ENCODE assay signal across 9 mouse cellular contexts in the genomic region with DNA sequence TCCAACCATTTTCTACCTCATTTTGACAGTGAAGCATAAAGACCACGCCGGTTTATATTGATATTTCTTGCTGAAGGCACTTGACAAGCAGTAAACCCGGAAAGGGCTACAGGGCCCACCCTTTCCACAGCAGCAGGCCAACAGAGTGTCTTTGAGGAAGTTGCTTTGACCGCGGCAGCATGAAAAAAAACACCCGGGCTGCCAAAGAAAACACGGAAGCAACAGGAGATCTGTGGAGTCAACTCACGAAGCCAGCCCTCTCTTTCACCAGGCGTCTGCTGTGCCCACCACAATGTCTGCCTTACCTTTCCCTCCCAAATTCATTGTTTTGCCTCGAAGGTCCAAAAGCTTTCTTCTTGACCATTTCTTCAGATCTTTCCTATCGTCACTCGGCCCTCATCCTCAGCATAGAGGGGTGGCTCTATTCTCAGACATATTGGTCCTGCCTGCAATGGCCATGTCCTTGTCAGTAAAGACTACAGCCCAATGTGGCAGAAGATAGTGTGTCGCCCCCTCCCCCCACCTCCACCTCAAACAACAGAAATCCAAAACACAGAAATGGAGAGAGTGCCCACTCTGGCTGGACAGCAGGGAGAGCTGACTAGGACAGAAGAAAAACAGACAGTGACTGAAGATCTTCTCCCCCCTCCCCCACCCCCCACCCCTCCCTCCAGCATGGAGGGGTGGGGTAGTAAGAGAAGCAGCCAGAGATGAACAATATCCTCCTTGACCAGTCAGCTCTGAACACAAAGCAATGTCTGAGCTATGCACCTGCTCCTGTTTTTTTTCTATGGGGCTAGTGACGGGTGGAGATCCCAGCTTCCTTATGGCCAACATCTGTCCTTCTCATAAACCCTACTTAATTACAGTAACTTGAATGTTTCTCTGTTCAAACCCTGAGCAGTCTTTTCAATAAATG.
DNase-seq lines count a peak whose midpoint lies in the region; ATAC-seq and TF ChIP-seq lines count a peak whose summit lies in the region.
"Had no signal": no experiment of that assay in that cellular context is flagged by ENCODE, and none has a peak within 500 bp of the region (broad histone marks: within the 10 kb centered on the region; RNA-seq: fewer than 3 reads in every experiment).

No protein-coding gene starts in this region.

- H3K9me3 ChIP-seq in intestine, embryonic 14.5 days (ENCODE audit: control insufficient read depth, low read length): no peaks in the 10 kb centered on the region
- H3K9me3 ChIP-seq in liver, embryonic 16.5 days (replicated peaks; ENCODE audit: control insufficient read depth, low read length): no peaks in the 10 kb centered on the region
- H3K9me3 ChIP-seq: G1E had no signal

- H3K4me1 ChIP-seq in intestine, embryonic 14.5 days (replicated peaks; ENCODE audit: control insufficient read depth, insufficient read depth, low read length): peaks cover 13% of the 10 kb centered on the region
- no peaks in the 10 kb centered on the region; the same call in 1 of the 2 replicates for H3K4me1 ChIP-seq in liver, embryonic 16.5 days (ENCODE audit: control insufficient read depth, low read depth, low read length)

- H3K27me3 ChIP-seq in intestine, embryonic 14.5 days (replicated peaks; ENCODE audit: control insufficient read depth, insufficient read depth, low read length): no peaks in the 10 kb centered on the region
- H3K27me3 ChIP-seq in liver, embryonic 16.5 days (ENCODE audit: control insufficient read depth, insufficient read depth, low read depth, low read length): no peaks in the 10 kb centered on the region
- H3K27me3 ChIP-seq in myocyte (ENCODE audit: control insufficient read depth, insufficient read depth, insufficient read length): no peaks in the 10 kb centered on the region

- TF ChIP-seq POLR2A in myocyte (IDR thresholded peaks at IDR 0.05; ENCODE audit: insufficient read length, low read depth): no peak

- H3K79me2 ChIP-seq in myocyte (ENCODE audit: control insufficient read depth, insufficient read depth): no peaks in the 10 kb centered on the region

- H3ac ChIP-seq in myocyte (ENCODE audit: control insufficient read depth, insufficient read length): no peak overlapping the region

- no peak for ATAC-seq in frontal cortex, adult (ENCODE audit: low TSS enrichment)
- peak; percentile 54 for ATAC-seq in granulocyte monocyte progenitor cell, adult 5-6 weeks (replicated peaks; ENCODE audit: poor library complexity, severe bottlenecking)
- peak; percentile 56 for ATAC-seq in intestine, embryonic 14.5 days (replicated peaks; ENCODE audit: low FRiP score, low TSS enrichment, low read depth)
- no peak; the same call in 1 of the 2 replicates for ATAC-seq in liver, embryonic 16.5 days (ENCODE audit: low read depth)

- H3K4me3 ChIP-seq in intestine, embryonic 14.5 days (ENCODE audit: low read depth, low read length): no peak overlapping the region
- H3K4me3 ChIP-seq in liver, embryonic 16.5 days (ENCODE audit: low read depth, low read length): no peak overlapping the region
- no peak overlapping the region for H3K4me3 ChIP-seq in myocyte

- no peak overlapping the region for H3K27ac ChIP-seq in intestine, embryonic 14.5 days (ENCODE audit: low read depth)
- H3K27ac ChIP-seq in liver, embryonic 16.5 days (ENCODE audit: low read length): peak overlapping the region; percentile 54; the same call in 1 of the 2 replicates

- peak; percentile 30 for DNase-seq in frontal cortex, postnatal 10 days (ENCODE audit: low spot score in 2 of 2)
- peak; percentile 66 for DNase-seq in adrenal gland, postnatal 14 days
- DNase-seq in intestine, embryonic 14.5 days (ENCODE audit: low spot score): peak; percentile 51
- peak; percentile 65 for DNase-seq in thymus, postnatal 0 days (ENCODE audit: low spot score)

- H3K36me3 ChIP-seq in intestine, embryonic 14.5 days (ENCODE audit: control insufficient read depth, insufficient read depth, low read length): no peaks in the 10 kb centered on the region
- H3K36me3 ChIP-seq in liver, embryonic 16.5 days (ENCODE audit: control insufficient read depth, insufficient read depth): no peaks in the 10 kb centered on the region
- no peaks in the 10 kb centered on the region for H3K36me3 ChIP-seq in myocyte (ENCODE audit: control insufficient read depth, insufficient read depth)
- H3K36me3 ChIP-seq: G1E had no signal

- no peak overlapping the region for H3K4me2 ChIP-seq in intestine, embryonic 14.5 days (ENCODE audit: low read length)
- H3K4me2 ChIP-seq in liver, embryonic 16.5 days (ENCODE audit: low read depth, low read length): peak overlapping the region; percentile 29
- H3K4me2 ChIP-seq in myocyte (ENCODE audit: low read depth): peak overlapping the region; percentile 51

- H3K9ac ChIP-seq in intestine, embryonic 14.5 days (ENCODE audit: low read length): no peak overlapping the region
- H3K9ac ChIP-seq in liver, embryonic 16.5 days (ENCODE audit: low read depth, low read length): no peak overlapping the region

- 63% methylated on average over 14 of the region's 14 CpGs for WGBS in intestine, embryonic 14.5 days
- 16% methylated on average over 14 of the region's 14 CpGs for WGBS in liver, embryonic 16.5 days (ENCODE audit: insufficient replicate concordance)

TF ChIP-seq in myocyte, 11 proteins besides CTCF, POLR2A, EP300 and RAD21:
- no peak for TF ChIP-seq CEBPB (IDR thresholded peaks at IDR 0.05; ENCODE audit: insufficient read depth, poor library complexity, severe bottlenecking)
- no peak for TF ChIP-seq SRF (IDR thresholded peaks at IDR 0.05; ENCODE audit: control insufficient read depth, insufficient read length, low read depth)
- no peak for TF ChIP-seq MYOG (IDR thresholded peaks at IDR 0.05; ENCODE audit: control insufficient read depth in 1 of 3, insufficient read depth in 1 of 3, insufficient read length in 2 of 3, low read depth in 2 of 3)
- TF ChIP-seq E2F4 (IDR thresholded peaks at IDR 0.05; ENCODE audit: insufficient read depth): no peak
- no peak for TF ChIP-seq MYOD1 (IDR thresholded peaks at IDR 0.05; ENCODE audit: control insufficient read depth in 1 of 3, insufficient read length in 2 of 3, low read depth in 2 of 3)
- TF ChIP-seq USF1 (IDR thresholded peaks at IDR 0.05; ENCODE audit: low read depth): no peak
- TF ChIP-seq TCF3 (IDR thresholded peaks at IDR 0.05; ENCODE audit: insufficient read length, low read depth): no peak
TF ChIP-seq in myocyte: peak in this region for 0.

Comparison
In these comparisons a context has a peak if more than half of its experiments do, and no peak if none do; other contexts are left out.
1. ATAC-seq: peak in granulocyte monocyte progenitor cell, adult 5-6 weeks (single experiment) and intestine, embryonic 14.5 days (single experiment); none in frontal cortex, adult (single experiment) and liver, embryonic 16.5 days (single experiment).
2. Peak in every context shown above with its lines, with median percentiles within 50 percentile points of each other: DNase-seq.